Mouse (Mus musculus): ENCODE data around the gene Per2. TPM values are rescaled to one million over a fixed set of nuclear protein-coding genes. Genes with fewer than 3 reads are reported as not detected.

The Per2 gene
- polyA plus RNA-seq, 1 experiment: 4.1 TPM

DNA sequence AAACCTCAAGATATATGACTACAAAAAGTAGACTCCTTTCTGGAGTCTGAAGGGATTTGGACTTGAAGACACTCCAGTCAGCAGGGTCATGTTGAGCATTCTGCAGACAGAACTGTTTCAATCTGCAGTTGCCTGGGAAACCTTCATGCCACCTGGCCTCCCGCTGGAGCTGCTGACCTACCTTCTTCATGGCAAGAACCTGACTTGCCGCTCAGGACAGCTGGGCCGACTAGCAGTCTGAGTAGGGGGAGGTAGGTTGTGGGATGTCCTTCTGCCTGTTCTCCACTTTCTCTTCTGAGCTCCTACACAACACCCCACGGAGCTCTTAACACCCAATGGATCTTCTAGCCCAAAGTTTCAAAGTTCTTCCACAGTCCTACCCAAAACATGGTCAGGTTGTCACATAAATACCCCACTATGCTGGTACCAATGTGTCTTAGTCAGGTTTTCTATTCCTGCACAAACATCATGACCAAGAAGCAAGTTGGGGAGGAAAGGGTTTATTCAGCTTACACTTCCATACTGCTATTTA, 10.8 kb upstream of the Per2 start:
- 90% methylated on average over 4 of the region's 4 CpGs for WGBS
- Histone ChIP-seq H3K27me3 (ENCODE audit: control insufficient read depth, insufficient read depth, low read length) (no peaks in the 10 kb centered on the region), H3K36me3 (ENCODE audit: control insufficient read depth, insufficient read depth, low read length) (no peaks in the 10 kb centered on the region), H3K4me1 (ENCODE audit: control insufficient read depth, insufficient read depth, insufficient read length, low read length) (peaks cover 12% of the 10 kb centered on the region), H3K4me3 (ENCODE audit: low read depth, low read length) (no peak overlapping the region), H3K27ac (ENCODE audit: insufficient read depth, low read depth, low read length) (no peak overlapping the region)
- TF ChIP-seq POLR2A (IDR thresholded peaks at IDR 0.05; ENCODE audit: low read depth, low read length): no peak

DNA sequence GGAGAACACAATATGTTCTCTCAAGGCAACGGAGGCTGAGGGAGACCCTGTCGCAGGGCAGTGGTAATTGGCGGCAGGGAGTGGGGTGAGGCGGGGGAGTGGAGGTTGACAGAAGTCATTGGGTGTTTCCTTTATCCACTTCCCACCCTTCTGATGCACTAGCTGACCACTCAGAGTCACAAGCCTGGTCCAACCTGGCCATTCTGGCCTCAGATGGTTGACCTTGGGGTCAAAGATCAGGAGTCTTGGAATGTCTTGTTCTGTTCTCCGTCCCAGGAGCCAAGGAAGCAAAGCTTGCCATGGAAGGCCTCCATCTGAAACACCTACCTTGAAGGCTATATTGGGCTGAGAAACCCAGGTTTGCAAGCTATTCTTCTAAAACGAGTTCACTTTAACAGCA, 7.1 kb upstream of the Per2 start:
- H3K27me3 ChIP-seq (ENCODE audit: control insufficient read depth, insufficient read depth, low read length): no peaks in the 10 kb centered on the region
- TF ChIP-seq POLR2A (IDR thresholded peaks at IDR 0.05; ENCODE audit: low read depth, low read length): no peak
- no peak for TF ChIP-seq CTCF (IDR thresholded peaks at IDR 0.05; ENCODE audit: extremely low read depth, insufficient read length, insufficient replicate concordance, low read depth, low read length)
- peak overlapping the region; percentile 99; the same call in 1 of the 2 replicates for H3K27ac ChIP-seq (ENCODE audit: insufficient read depth, low read depth, low read length)
- no peak overlapping the region for H3K4me3 ChIP-seq (ENCODE audit: low read depth, low read length)
- H3K36me3 ChIP-seq (ENCODE audit: control insufficient read depth, insufficient read depth, low read length): no peaks in the 10 kb centered on the region
- WGBS: 90% methylated on average over 6 of the region's 6 CpGs
- H3K4me1 ChIP-seq (ENCODE audit: control insufficient read depth, insufficient read depth, insufficient read length, low read length): peaks cover 25% of the 10 kb centered on the region

DNA sequence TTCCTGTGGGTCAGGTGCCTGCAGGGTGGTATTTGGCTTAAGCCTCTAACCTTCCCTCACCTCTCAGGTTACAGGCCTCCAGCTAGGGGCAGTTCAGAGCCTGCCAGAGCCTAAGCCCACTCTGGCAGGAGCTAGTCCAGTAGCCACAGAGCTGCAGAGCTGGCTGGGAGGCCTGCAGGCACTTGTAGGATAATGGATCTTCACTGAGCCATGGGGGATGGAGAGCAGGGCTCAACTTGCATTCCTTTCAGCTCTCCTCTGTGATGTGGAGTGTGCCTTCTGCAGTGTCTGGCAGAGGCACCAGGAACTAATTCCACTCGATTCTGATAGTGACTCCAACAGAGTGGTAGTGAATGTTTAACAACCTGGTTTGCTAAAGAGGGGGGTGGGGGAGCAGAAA, 6.1 kb upstream of the Per2 start:
- Histone ChIP-seq H3K36me3 (ENCODE audit: control insufficient read depth, insufficient read depth, low read length) (no peaks in the 10 kb centered on the region), H3K27me3 (ENCODE audit: control insufficient read depth, insufficient read depth, low read length) (no peaks in the 10 kb centered on the region), H3K27ac (ENCODE audit: insufficient read depth, low read depth, low read length) (peak overlapping the region; percentile 99), H3K4me1 (ENCODE audit: control insufficient read depth, insufficient read depth, insufficient read length, low read length) (peaks cover 31% of the 10 kb centered on the region), H3K4me3 (ENCODE audit: low read depth, low read length) (no peak overlapping the region)
- WGBS: 9% methylated on average over 1 of the region's 1 CpGs
- TF ChIP-seq POLR2A (IDR thresholded peaks at IDR 0.05; ENCODE audit: low read depth, low read length): no peak
- TF ChIP-seq CTCF (IDR thresholded peaks at IDR 0.05; ENCODE audit: extremely low read depth, insufficient read length, insufficient replicate concordance, low read depth, low read length): no peak

DNA sequence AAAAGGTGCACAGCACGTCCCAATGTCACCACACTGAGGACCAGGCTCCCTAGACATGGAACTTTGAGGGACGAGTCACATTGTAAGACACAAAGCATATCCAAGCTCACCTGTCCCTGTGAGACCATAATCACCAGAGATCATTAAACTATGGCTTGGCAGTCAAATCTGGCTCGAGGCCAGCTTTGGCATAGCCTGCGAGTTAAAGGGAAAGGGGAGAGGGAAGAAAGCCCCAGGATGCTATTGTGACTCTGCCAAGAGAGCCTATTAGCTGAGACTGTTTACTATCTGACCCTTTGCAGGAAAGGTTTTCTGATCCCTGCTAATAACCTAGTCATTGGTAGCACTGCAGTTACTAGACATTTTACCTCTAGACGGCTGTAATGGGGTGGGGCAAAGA, 5.3 kb upstream of the Per2 start:
- TF ChIP-seq CTCF (IDR thresholded peaks at IDR 0.05; ENCODE audit: extremely low read depth, insufficient read length, insufficient replicate concordance, low read depth, low read length): no peak
- no peak for TF ChIP-seq POLR2A (IDR thresholded peaks at IDR 0.05; ENCODE audit: low read depth, low read length)
- Histone ChIP-seq H3K27ac (ENCODE audit: insufficient read depth, low read depth, low read length) (peak overlapping the region; percentile 99), H3K4me1 (ENCODE audit: control insufficient read depth, insufficient read depth, insufficient read length, low read length) (peaks cover 35% of the 10 kb centered on the region), H3K4me3 (ENCODE audit: low read depth, low read length) (no peak overlapping the region), H3K36me3 (ENCODE audit: control insufficient read depth, insufficient read depth, low read length) (no peaks in the 10 kb centered on the region), H3K27me3 (ENCODE audit: control insufficient read depth, insufficient read depth, low read length) (no peaks in the 10 kb centered on the region)
- 19% methylated on average over 5 of the region's 5 CpGs for WGBS

DNA sequence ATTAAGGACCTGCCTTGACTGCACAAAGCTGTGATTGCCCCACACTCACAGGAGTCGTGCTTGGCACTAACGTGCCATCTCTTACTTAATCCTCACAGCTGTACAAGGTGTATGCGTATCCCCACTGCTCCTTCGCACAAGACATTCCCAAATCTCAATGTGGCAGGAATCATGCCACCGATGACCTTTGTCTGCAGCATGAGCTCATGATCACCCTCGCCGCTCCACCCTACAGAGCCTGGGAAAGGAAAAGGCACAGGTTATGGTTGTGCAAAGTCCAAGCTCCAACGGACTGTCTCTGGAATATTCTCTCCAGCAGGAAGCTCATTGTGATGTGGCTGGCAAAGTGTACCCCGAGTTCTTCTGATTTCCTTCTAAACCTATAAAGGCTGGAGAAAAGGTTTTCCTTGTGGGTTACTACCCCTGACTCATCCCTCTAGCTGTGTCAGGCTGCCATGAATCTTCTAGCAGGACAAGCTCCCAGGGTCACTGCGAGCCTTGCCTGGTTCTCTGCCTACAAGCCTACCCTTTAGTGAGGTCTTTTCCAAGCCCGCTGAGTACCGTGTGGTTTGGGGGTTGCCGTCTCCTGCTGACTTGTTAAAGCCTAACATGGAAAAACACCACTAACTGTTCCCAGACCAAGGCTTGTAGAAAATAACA, 4.3 kb upstream of the Per2 start:
- Histone ChIP-seq H3K27ac (ENCODE audit: insufficient read depth, low read depth, low read length) (peak overlapping the region; percentile 99), H3K4me1 (ENCODE audit: control insufficient read depth, insufficient read depth, insufficient read length, low read length) (peaks cover 35% of the 10 kb centered on the region), H3K4me3 (ENCODE audit: low read depth, low read length) (peak overlapping the region; percentile 13; the same call in 1 of the 2 replicates), H3K36me3 (ENCODE audit: control insufficient read depth, insufficient read depth, low read length) (no peaks in the 10 kb centered on the region), H3K27me3 (ENCODE audit: control insufficient read depth, insufficient read depth, low read length) (no peaks in the 10 kb centered on the region)
- 34% methylated on average over 13 of the region's 13 CpGs for WGBS
- TF ChIP-seq CTCF (IDR thresholded peaks at IDR 0.05; ENCODE audit: extremely low read depth, insufficient read length, insufficient replicate concordance, low read depth, low read length) (no peak), POLR2A (IDR thresholded peaks at IDR 0.05; ENCODE audit: low read depth, low read length) (0 out of 2 replicates have a peak, but pooled peaks have one; percentile 20)

DNA sequence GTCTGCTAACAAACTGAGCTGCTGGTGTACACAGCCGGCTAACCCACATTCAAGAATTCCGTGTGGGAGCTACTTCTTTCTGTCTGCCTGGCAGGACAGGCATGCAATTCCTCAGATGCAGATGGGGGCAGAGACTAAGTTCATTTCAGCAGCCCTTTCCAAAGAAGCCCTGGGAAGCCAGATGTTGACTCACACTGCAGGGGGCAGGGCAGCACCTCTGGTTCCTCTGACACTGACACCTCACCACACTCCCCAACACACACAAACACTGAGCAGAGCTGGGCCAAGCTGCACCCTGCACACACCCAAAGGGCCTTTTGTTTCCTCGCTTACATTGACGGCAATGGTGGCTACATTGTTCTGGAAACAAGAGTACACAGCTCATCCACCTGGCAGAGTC, 1.4 kb upstream of the Per2 start:
- Histone ChIP-seq H3K27me3 (ENCODE audit: control insufficient read depth, insufficient read depth, low read length) (no peaks in the 10 kb centered on the region), H3K4me3 (ENCODE audit: low read depth, low read length) (no peak overlapping the region), H3K36me3 (ENCODE audit: control insufficient read depth, insufficient read depth, low read length) (no peaks in the 10 kb centered on the region), H3K27ac (ENCODE audit: insufficient read depth, low read depth, low read length) (peak overlapping the region; percentile 72), H3K4me1 (ENCODE audit: control insufficient read depth, insufficient read depth, insufficient read length, low read length) (peaks cover 47% of the 10 kb centered on the region)
- no peak for TF ChIP-seq POLR2A (IDR thresholded peaks at IDR 0.05; ENCODE audit: low read depth, low read length)
- TF ChIP-seq CTCF (IDR thresholded peaks at IDR 0.05; ENCODE audit: extremely low read depth, insufficient read length, insufficient replicate concordance, low read depth, low read length): no peak
- WGBS: 31% methylated on average over 4 of the region's 4 CpGs

DNA sequence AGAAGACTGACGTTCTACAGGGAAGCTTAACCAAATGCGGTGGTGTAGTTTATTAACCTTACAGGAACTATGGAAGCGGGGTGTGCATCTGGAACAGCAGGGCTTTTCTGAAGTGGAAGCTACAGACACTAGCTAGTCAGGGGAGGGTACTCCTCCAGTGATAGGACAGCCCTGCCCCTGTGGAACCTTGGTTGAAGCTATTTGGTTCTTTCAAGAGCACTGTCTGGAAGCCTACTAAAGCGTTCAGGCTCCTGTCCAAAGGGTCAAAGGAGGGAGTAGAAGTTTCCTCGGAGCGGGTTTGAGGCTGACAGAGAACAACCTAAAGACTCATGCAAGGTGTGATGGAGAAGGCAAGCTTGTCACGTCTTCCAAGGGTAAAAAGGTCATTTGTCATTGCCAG, 945 bp upstream of the Per2 start:
- peaks cover 47% of the 10 kb centered on the region for H3K4me1 ChIP-seq (ENCODE audit: control insufficient read depth, insufficient read depth, insufficient read length, low read length)
- TF ChIP-seq POLR2A (IDR thresholded peaks at IDR 0.05; ENCODE audit: low read depth, low read length) (no peak), CTCF (IDR thresholded peaks at IDR 0.05; ENCODE audit: extremely low read depth, insufficient read length, insufficient replicate concordance, low read depth, low read length) (no peak)
- WGBS: 11% methylated on average over 7 of the region's 7 CpGs
- H3K27me3 ChIP-seq (ENCODE audit: control insufficient read depth, insufficient read depth, low read length): no peaks in the 10 kb centered on the region
- no peak overlapping the region for H3K4me3 ChIP-seq (ENCODE audit: low read depth, low read length)
- peak overlapping the region; percentile 72 for H3K27ac ChIP-seq (ENCODE audit: insufficient read depth, low read depth, low read length)
- no peaks in the 10 kb centered on the region for H3K36me3 ChIP-seq (ENCODE audit: control insufficient read depth, insufficient read depth, low read length)

Measured in small intestine, adult 2 months (tissue).